In genomic region chr8:91755062-91755461, GRCm38 (mm10) we compare ENCODE assay signal across 19 mouse cellular contexts. TPM values are rescaled to one million over a fixed set of nuclear protein-coding genes. Genes with fewer than 3 reads are reported as not detected.
"Had no signal": no experiment of that assay in that cellular context is flagged by ENCODE, and none has a peak within 500 bp of the region (broad histone marks: within the 10 kb centered on the region; RNA-seq: fewer than 3 reads in every experiment).

No protein-coding gene starts in this region.

- H3K27ac ChIP-seq: limb, embryonic 12.5 days; limb, embryonic 15.5 days; liver, embryonic 14.5 days; neural tube, embryonic 12.5 days; neural tube, embryonic 15.5 days had no signal

- H3K9ac ChIP-seq: limb, embryonic 12.5 days; limb, embryonic 15.5 days; liver, embryonic 14.5 days; neural tube, embryonic 12.5 days; neural tube, embryonic 15.5 days had no signal

- H3K4me2 ChIP-seq: limb, embryonic 12.5 days; limb, embryonic 15.5 days; liver, embryonic 11.5 days; midbrain, embryonic 11.5 days; neural tube, embryonic 12.5 days; neural tube, embryonic 15.5 days had no signal

- H3K4me1 ChIP-seq: limb, embryonic 15.5 days; neural tube, embryonic 12.5 days; neural tube, embryonic 15.5 days had no signal

- DNase-seq: left cerebral cortex, postnatal 4 days; lung, adult 2 months; lung, postnatal 14 days; lung, postnatal 4 days; midbrain, embryonic 14.5 days; right cerebral cortex, adult 18-20 months; right cerebral cortex, postnatal 14 days; right cerebral cortex, postnatal 4 days; thymus, postnatal 36 days had no signal

- ATAC-seq: intestine, postnatal 0 days had no signal

- H3K9me3 ChIP-seq: limb, embryonic 12.5 days; limb, embryonic 15.5 days; neural tube, embryonic 15.5 days had no signal

- H3K4me3 ChIP-seq: limb, embryonic 12.5 days; limb, embryonic 15.5 days; neural tube, embryonic 12.5 days; neural tube, embryonic 15.5 days had no signal

- H3K36me3 ChIP-seq: limb, embryonic 12.5 days; limb, embryonic 15.5 days; neural tube, embryonic 12.5 days; neural tube, embryonic 15.5 days had no signal

- H3K27me3 ChIP-seq: neural tube, embryonic 12.5 days; neural tube, embryonic 15.5 days had no signal

RNA-seq across cellular contexts. Expression of gene Irx3, which starts 46.8 kb away (rescaled TPM):
- total RNA-seq: megakaryocyte progenitor cell, adult 5-6 weeks; megakaryocyte-erythroid progenitor cell, adult 5-6 weeks had no signal
